Mouse (Mus musculus) spleen, adult 2 months (tissue): Measurements from ENCODE around the gene Tra2b. TPM values are rescaled to one million over a fixed set of nuclear protein-coding genes. Genes with fewer than 3 reads are reported as not detected.

Experiments used
- DNase-seq, 2 experiments: peaks; one replicate each; pipeline versions ENCODE4 v3.0.0 to v3.0.0-alpha.2; 2012 to 2021; ENCODE audit warnings: low spot score in 2 of 2, low read depth in 1 of 2
- H3K27ac ChIP-seq: fragments of 200-500 bp; 2 replicates; pipeline ENCODE4 v1.5.1; 2012; ENCODE audit warnings: low read length, inconsistent platforms; ENCODE audit not compliant: insufficient read depth
- H3K27me3 ChIP-seq: fragments of 200-500 bp; 2 replicates; pipeline ENCODE4 v1.6.1; 2012; ENCODE audit warnings: mild to moderate bottlenecking, moderate library complexity, low read length, inconsistent platforms; ENCODE audit not compliant: control insufficient read depth, insufficient read depth
- H3K36me3 ChIP-seq: fragments of 200-500 bp; 2 replicates; pipeline ENCODE4 v1.6.1; 2012; ENCODE audit warnings: mild to moderate bottlenecking, low read length, inconsistent platforms; ENCODE audit not compliant: control insufficient read depth, insufficient read depth
- H3K4me1 ChIP-seq: fragments of 200-500 bp; 2 replicates; pipeline ENCODE4 v1.6.1; 2011; ENCODE audit warnings: inconsistent platforms; ENCODE audit not compliant: control insufficient read depth, insufficient read depth, insufficient read length
- H3K4me3 ChIP-seq: fragments of 200-500 bp; 2 replicates; pipeline ENCODE4 v1.5.1; 2011; ENCODE audit warnings: mild to moderate bottlenecking, inconsistent platforms; ENCODE audit not compliant: insufficient read depth, insufficient read length; ENCODE audit errors: extremely low read depth
- CTCF ChIP-seq: fragments of 200-500 bp; IDR thresholded peaks from 2 replicates; pipeline ENCODE4 v1.5.1; 2011; ENCODE audit warnings: mild to moderate bottlenecking, inconsistent platforms; ENCODE audit not compliant: insufficient read depth, insufficient read length, insufficient replicate concordance; ENCODE audit errors: extremely low read depth
- POLR2A ChIP-seq: fragments of 200-500 bp; IDR thresholded peaks from 2 replicates; pipeline ENCODE4 v1.6.1; 2011; ENCODE audit warnings: low read depth, low read length, inconsistent platforms
- WGBS: fragments of 180-500 bp; shearing (Covaris S2); methylation state at CpG from one replicate; pipeline ENCODE4 v1.1.7; 2018; 5-methylcytosine and 5-hydroxymethylcytosine counted together
- polyA plus RNA-seq: library from polyadenylated mRNA; depleted of rRNA; stranded (reverse); fragments of >200 nt; gene quantifications from 2 replicates; pipeline ENCODE4 v1.2.3, GENCODE M21; 2012

The Tra2b gene
- polyA plus RNA-seq, 1 experiment, result 20.5 TPM

DNA sequence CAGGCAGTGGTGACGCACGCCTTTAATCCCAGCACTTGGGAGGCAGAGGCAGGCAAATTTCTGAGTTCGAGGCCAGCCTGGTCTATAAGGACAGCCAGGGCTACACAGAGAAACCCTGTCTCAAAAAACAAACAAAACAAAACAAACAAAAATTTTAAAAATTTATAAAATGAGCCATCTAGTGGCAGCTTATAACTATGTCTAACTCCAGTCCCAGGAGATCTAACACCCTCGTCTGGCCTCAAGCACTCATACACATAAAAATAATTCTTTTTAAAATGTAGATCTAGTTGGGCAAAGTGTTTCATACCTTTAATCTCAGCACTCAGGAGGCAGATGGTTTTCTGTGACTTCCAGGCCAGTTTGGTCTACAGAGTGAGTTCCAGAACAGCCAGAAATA is 26.6 kb upstream of the Tra2b start:
- H3K36me3 ChIP-seq, result no peaks in the 10 kb centered on the region
- WGBS, result 80% methylated on average over 4 of the region's 4 CpGs
- H3K27me3 ChIP-seq, result no peaks in the 10 kb centered on the region
- H3K4me3 ChIP-seq, result no peak overlapping the region
- no peak for DNase-seq
- TF ChIP-seq POLR2A (no peak), CTCF (no peak)
- H3K4me1 ChIP-seq, result no peaks in the 10 kb centered on the region
- H3K27ac ChIP-seq, result no peak overlapping the region

DNA sequence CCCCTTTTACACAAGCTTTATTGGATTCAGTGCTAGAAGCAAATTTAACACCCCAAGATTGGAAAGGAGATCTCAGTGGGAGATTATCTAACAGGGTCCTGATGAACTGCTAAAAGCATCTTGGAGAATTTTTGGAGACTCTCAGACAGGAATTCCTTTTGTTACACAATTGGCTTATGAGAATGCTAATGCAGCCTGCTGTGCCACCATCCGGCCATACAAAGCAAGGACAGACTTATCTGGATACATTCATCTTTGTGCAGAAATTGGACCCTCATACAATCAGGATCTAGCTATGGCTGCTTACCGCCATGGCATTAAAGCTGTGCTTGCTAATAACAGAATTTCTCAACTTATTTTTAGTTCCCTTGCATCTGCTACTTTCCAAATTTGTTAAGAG is 23.8 kb upstream of the Tra2b start:
- no peak for DNase-seq
- no peaks in the 10 kb centered on the region for H3K36me3 ChIP-seq
- 88% methylated on average over 2 of the region's 2 CpGs for WGBS
- no peaks in the 10 kb centered on the region for H3K4me1 ChIP-seq
- no peak overlapping the region for H3K4me3 ChIP-seq
- TF ChIP-seq CTCF, result no peak
- no peak for TF ChIP-seq POLR2A
- no peaks in the 10 kb centered on the region for H3K27me3 ChIP-seq
- H3K27ac ChIP-seq, result no peak overlapping the region

DNA sequence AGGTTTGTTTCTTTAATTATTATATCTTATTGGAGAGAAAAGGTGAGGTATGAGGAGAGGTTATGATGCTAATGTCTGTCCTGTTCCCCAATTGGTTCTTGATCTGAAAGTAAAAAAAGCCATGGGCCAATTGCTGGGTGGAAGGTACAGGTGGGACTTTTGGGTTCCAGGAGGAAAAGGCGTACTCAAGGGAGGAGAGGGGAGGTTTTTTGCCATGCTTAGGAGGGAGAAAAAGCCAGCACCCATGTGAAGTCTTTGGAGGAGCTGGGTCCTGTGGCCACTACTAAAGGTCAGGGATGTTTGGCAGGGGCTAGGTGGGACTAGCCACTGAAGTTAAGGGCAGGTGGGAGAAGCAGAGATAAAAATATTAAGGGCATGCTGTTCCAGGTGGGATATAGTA is 21.2 kb upstream of the Tra2b start:
- no peak overlapping the region for H3K27ac ChIP-seq
- DNase-seq, result no peak
- WGBS, result 89% methylated on average over 1 of the region's 1 CpGs
- TF ChIP-seq POLR2A, result no peak
- TF ChIP-seq CTCF, result no peak
- H3K4me1 ChIP-seq, result no peaks in the 10 kb centered on the region
- no peak overlapping the region for H3K4me3 ChIP-seq
- no peaks in the 10 kb centered on the region for H3K36me3 ChIP-seq
- no peaks in the 10 kb centered on the region for H3K27me3 ChIP-seq

DNA sequence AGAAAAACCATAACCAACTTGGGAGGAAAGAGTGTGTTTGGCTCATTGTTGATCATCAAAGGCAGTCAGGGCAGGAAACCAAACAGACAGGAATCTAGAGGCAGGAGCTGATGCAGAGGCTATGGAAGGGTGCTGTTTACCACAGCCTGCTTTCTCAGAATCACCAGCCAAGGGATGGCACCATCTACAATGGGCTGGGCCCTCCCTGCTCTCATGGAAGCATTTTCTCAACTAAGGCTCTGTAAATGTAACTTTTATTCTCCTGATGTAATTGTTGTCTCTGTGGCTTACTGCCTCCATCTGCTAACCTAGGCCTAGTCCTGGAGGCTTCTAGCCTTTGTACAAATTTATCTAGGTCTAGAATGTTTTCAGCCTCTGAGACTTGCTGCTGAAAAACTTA is 10.7 kb upstream of the Tra2b start:
- Histone ChIP-seq H3K4me1 (no peaks in the 10 kb centered on the region), H3K4me3 (no peak overlapping the region), H3K27ac (no peak overlapping the region), H3K36me3 (no peaks in the 10 kb centered on the region), H3K27me3 (no peaks in the 10 kb centered on the region)
- DNase-seq, result no peak
- no peak for TF ChIP-seq POLR2A
- no peak for TF ChIP-seq CTCF

DNA sequence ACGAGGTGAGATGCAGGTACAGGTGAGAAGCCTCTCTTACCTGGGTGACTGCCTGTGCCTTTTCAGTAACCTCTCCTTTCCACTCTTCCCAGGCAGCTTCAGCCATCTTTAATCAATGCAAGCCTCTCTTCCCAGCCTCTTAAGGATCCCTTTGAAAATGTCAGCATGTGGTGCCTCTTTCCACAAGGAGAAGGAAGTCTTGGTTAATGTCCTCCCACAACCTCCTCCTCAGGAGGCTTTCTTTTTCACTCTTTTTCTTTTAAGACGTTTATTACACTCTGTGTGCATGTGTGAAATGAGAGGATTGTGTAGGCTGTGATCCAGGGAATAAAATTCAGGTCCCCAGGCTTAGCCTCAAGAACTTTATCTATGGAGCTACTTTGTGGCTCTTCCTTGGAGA is 9.3 kb upstream of the Tra2b start:
- Histone ChIP-seq H3K36me3 (no peaks in the 10 kb centered on the region), H3K4me3 (no peak overlapping the region), H3K27me3 (no peaks in the 10 kb centered on the region), H3K27ac (no peak overlapping the region), H3K4me1 (no peaks in the 10 kb centered on the region)
- no peak for TF ChIP-seq CTCF
- no peak for TF ChIP-seq POLR2A
- WGBS, result 71% methylated on average over 2 of the region's 2 CpGs
- no peak for DNase-seq

DNA sequence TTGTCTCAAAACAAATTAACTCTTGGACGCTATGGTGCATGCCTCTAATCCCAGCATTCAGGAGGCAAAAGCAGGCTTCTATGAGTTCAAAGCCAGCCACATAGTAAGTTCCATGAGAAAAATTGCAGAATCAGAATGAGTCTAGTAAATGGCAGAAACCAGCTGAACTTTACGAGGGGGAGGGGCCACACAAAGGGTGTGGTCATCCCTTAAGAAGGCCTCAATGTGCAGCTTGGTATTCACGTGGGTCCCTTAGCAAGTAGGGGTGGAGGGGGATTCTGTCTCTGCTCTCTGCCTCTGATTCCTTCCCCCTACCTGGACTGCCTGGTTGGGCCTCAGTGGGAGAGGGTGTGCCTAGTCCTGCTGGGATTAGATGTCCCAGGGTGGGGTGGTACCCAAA is 4.7 kb upstream of the Tra2b start:
- Histone ChIP-seq H3K36me3 (no peaks in the 10 kb centered on the region), H3K27me3 (no peaks in the 10 kb centered on the region), H3K4me3 (no peak overlapping the region), H3K27ac (no peak overlapping the region), H3K4me1 (peaks cover 2% of the 10 kb centered on the region; the same call in 1 of the 2 replicates)
- DNase-seq, result no peak
- TF ChIP-seq POLR2A, result no peak
- no peak for TF ChIP-seq CTCF
- WGBS, result 81% methylated on average over 3 of the region's 3 CpGs

DNA sequence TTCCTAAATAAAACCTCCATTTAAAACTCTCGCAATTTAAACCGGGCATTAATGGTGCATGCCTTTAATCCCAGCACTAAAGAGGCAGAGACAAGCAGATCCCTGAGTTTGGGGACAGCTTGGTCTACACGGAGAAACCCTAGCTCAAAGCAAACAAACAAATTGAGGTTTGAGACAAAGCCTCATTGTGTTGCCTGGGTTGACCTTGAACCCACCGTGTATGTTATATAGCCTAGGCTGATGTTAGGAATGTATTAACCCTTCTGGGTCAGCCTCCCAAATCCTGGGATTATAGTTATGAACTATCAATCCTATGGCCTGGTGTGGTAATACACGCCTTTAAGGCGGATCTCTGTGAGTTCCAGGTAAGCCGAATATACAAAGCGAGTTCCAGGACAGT is 579 bp upstream of the Tra2b start:
- no peak for TF ChIP-seq CTCF
- no peak for DNase-seq
- WGBS, result 47% methylated on average over 8 of the region's 8 CpGs
- H3K27ac ChIP-seq, result no peak overlapping the region
- no peak overlapping the region for H3K4me3 ChIP-seq
- H3K4me1 ChIP-seq, result peaks cover 8% of the 10 kb centered on the region
- no peaks in the 10 kb centered on the region for H3K27me3 ChIP-seq
- no peaks in the 10 kb centered on the region for H3K36me3 ChIP-seq
